Mouse (Mus musculus): Measurements from ENCODE around the gene Amd1. TPM values are rescaled to one million over a fixed set of nuclear protein-coding genes. Genes with fewer than 3 reads are reported as not detected.

Amd1 gene
- polyA plus RNA-seq, 1 experiment from 2014 or later, result 73.4 TPM

Other genes starting within 250 kb of the Amd1 start
- 5.4 and 8.7 TPM in 2 replicates for gene Slc16a10, start 159.9 kb downstream of the Amd1 start, polyA plus RNA-seq (2016; fragmentation: Nextera tagmentation; extraction: Ambion mirVana)
- 70.2 and 72.9 TPM in 2 replicates for gene Rpf2, start 55.1 kb downstream of the Amd1 start, polyA plus RNA-seq (2016; fragmentation: Nextera tagmentation; extraction: Ambion mirVana)
- gene Gtf3c6, start 44.1 kb downstream of the Amd1 start, polyA plus RNA-seq (2016; fragmentation: Nextera tagmentation; extraction: Ambion mirVana), result 131 and 135 TPM in 2 replicates
- 12.5 and 12.9 TPM in 2 replicates for gene Cdk19, start 37.4 kb upstream of the Amd1 start, polyA plus RNA-seq (2016; fragmentation: Nextera tagmentation; extraction: Ambion mirVana)